Mouse (Mus musculus) splenic B cell, adult 2 months (primary cell): Measurements from ENCODE around the gene Sgk1.

ENCODE experiments used
- DNase-seq: peaks from one replicate; pipeline ENCODE4 v3.0.0-alpha.2; 2011; ENCODE audit warnings: low read depth, low spot score
- H3K27me3 ChIP-seq: 2 replicates; pipeline ENCODE4 v1.6.1; 2012; ENCODE audit warnings: mild to moderate bottlenecking, low read length, moderate library complexity, mixed read lengths; ENCODE audit not compliant: control insufficient read depth, poor library complexity, insufficient read depth, severe bottlenecking
- H3K36me3 ChIP-seq: 2 replicates; pipeline ENCODE4 v1.6.1; 2012; ENCODE audit warnings: mild to moderate bottlenecking, low read length, moderate library complexity, mixed read lengths; ENCODE audit not compliant: control insufficient read depth, poor library complexity, insufficient read depth, severe bottlenecking

Sgk1 gene

GRCm38 (mm10) chr10:21943145-21943700 is 61.2 kb downstream of the Sgk1 start:
- no peak for DNase-seq
- Histone ChIP-seq H3K36me3 (no peaks in the 10 kb centered on the region), H3K27me3 (no peaks in the 10 kb centered on the region)

- no peak for DNase-seq
- Histone ChIP-seq H3K36me3 (no peaks in the 10 kb centered on the region), H3K27me3 (no peaks in the 10 kb centered on the region)
These were observed 63.2 kb downstream of the Sgk1 start for GRCm38 (mm10) chr10:21945195-21945594.

GRCm38 (mm10) chr10:21946751-21947351 is 64.9 kb downstream of the Sgk1 start:
- Histone ChIP-seq H3K36me3 (no peaks in the 10 kb centered on the region), H3K27me3 (no peaks in the 10 kb centered on the region)
- DNase-seq: peak; percentile 43

GRCm38 (mm10) chr10:21952520-21952919 is 70.5 kb downstream of the Sgk1 start:
- no peaks in the 10 kb centered on the region for H3K27me3 ChIP-seq
- no peaks in the 10 kb centered on the region for H3K36me3 ChIP-seq
- no peak for DNase-seq

- H3K36me3 ChIP-seq: no peaks in the 10 kb centered on the region
- DNase-seq: no peak
- no peaks in the 10 kb centered on the region for H3K27me3 ChIP-seq
These were observed 79.1 kb downstream of the Sgk1 start for GRCm38 (mm10) chr10:21961111-21961510.

GRCm38 (mm10) chr10:21963005-21963404 is 81.0 kb downstream of the Sgk1 start:
- DNase-seq: no peak
- H3K36me3 ChIP-seq: no peaks in the 10 kb centered on the region
- no peaks in the 10 kb centered on the region for H3K27me3 ChIP-seq

- no peak for DNase-seq
- H3K36me3 ChIP-seq: no peaks in the 10 kb centered on the region
- H3K27me3 ChIP-seq: no peaks in the 10 kb centered on the region
These were observed 91.7 kb downstream of the Sgk1 start for GRCm38 (mm10) chr10:21973676-21974075.

GRCm38 (mm10) chr10:21974801-21975200 is 92.8 kb downstream of the Sgk1 start:
- DNase-seq: no peak
- Histone ChIP-seq H3K27me3 (no peaks in the 10 kb centered on the region), H3K36me3 (no peaks in the 10 kb centered on the region)

- Histone ChIP-seq H3K27me3 (no peaks in the 10 kb centered on the region), H3K36me3 (no peaks in the 10 kb centered on the region)
- DNase-seq: peak; percentile 30
These were observed 93.4 kb downstream of the Sgk1 start for GRCm38 (mm10) chr10:21975384-21975783.

- Histone ChIP-seq H3K27me3 (no peaks in the 10 kb centered on the region), H3K36me3 (no peaks in the 10 kb centered on the region)
- DNase-seq: peak; percentile 65
These were observed 94.3 kb downstream of the Sgk1 start for GRCm38 (mm10) chr10:21976253-21976652.

GRCm38 (mm10) chr10:21978421-21978820 is 96.4 kb downstream of the Sgk1 start:
- Histone ChIP-seq H3K36me3 (no peaks in the 10 kb centered on the region), H3K27me3 (no peaks in the 10 kb centered on the region)
- DNase-seq: no peak

GRCm38 (mm10) chr10:21979286-21979965 is 97.4 kb downstream of the Sgk1 start:
- Histone ChIP-seq H3K36me3 (no peaks in the 10 kb centered on the region), H3K27me3 (no peaks in the 10 kb centered on the region)
- DNase-seq: no peak

- DNase-seq: no peak
- no peaks in the 10 kb centered on the region for H3K36me3 ChIP-seq
- H3K27me3 ChIP-seq: no peaks in the 10 kb centered on the region
These were observed 98.9 kb downstream of the Sgk1 start for GRCm38 (mm10) chr10:21980780-21981435.

GRCm38 (mm10) chr10:21982303-21982702 is 100.3 kb downstream of the Sgk1 start:
- no peaks in the 10 kb centered on the region for H3K36me3 ChIP-seq
- DNase-seq: no peak
- H3K27me3 ChIP-seq: no peaks in the 10 kb centered on the region

GRCm38 (mm10) chr10:21988489-21988888 is 106.5 kb downstream of the Sgk1 start:
- no peak for DNase-seq

More at GRCm38 (mm10) chr10:21988489-21988888, 106.5 kb downstream of the Sgk1 start:
- no peaks in the 10 kb centered on the region for H3K27me3 ChIP-seq
- H3K36me3 ChIP-seq: no peaks in the 10 kb centered on the region
